Mouse (Mus musculus): Measurements from ENCODE around the gene 6330409D20Rik. TPM values are rescaled to one million over a fixed set of nuclear protein-coding genes. Genes with fewer than 3 reads are reported as not detected.

Gene 6330409D20Rik
- polyA plus RNA-seq, 1 experiment, result not detected

DNA sequence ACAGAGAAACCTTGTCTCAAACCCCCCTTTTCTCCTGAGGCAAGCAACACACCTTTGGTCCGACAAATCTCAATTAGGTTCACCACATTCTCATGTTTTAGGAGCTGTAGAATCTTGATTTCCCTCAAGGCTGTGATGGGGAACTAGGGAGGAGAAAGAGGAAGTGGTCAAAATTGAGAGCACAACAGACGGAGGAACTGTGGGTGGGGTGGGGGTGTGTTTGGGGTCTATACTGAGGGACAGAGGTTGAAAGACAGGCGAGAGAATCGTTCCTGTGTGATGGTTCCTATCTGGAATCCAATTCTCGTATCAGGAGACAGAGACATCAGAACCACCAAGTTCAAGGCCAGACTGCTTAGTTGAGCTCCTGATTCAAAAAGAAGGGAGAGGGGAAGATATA lies 30.4 kb downstream of the 6330409D20Rik start:
- Histone ChIP-seq H3K4me1 (ENCODE audit: control insufficient read depth, insufficient read depth, insufficient read length, low read length) (peaks cover 16% of the 10 kb centered on the region; the same call in 1 of the 2 replicates), H3K36me3 (ENCODE audit: control insufficient read depth, insufficient read depth, low read length) (peaks cover 47% of the 10 kb centered on the region), H3K4me3 (ENCODE audit: low read depth, low read length) (no peak overlapping the region), H3K27ac (ENCODE audit: insufficient read depth, low read depth, low read length) (no peak overlapping the region), H3K27me3 (ENCODE audit: control insufficient read depth, insufficient read depth, low read length) (no peaks in the 10 kb centered on the region)
- TF ChIP-seq POLR2A (IDR thresholded peaks at IDR 0.05; ENCODE audit: low read depth, low read length) (no peak), CTCF (IDR thresholded peaks at IDR 0.05; ENCODE audit: extremely low read depth, insufficient read length, insufficient replicate concordance, low read depth, low read length) (no peak)
- WGBS, result 77% methylated on average over 5 of the region's 5 CpGs

DNA sequence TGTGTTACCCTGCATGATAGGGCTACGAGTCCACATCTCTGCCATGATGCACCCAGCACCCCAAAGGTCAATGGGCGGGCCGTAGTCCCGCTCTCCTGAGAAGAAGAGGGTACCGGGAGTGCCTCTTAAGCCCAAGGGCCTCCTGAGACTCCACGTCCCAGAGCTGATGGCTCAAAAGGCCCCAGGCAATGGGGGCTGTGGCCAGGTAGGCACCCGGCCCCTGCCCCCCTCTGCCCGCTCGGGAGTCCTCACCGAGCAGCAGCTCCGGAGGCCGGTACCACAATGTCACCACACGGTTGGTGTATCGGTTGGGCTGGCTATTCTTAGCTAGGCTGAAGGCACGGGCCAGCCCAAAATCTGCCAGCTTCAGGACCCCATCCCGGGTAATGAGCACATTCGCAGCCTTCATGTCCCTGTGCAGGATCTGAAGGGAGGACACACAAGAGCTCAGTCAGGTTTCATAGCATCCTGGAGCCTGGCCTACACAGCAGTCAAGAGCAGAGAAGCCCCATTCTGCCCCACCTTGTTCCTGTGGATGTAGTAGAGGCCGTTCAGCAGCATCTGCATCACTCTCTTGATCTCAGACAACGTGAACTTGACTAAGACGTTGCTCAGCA lies 31.2 kb downstream of the 6330409D20Rik start:
- Histone ChIP-seq H3K36me3 (ENCODE audit: control insufficient read depth, insufficient read depth, low read length) (peaks cover 54% of the 10 kb centered on the region), H3K27ac (ENCODE audit: insufficient read depth, low read depth, low read length) (no peak overlapping the region), H3K4me1 (ENCODE audit: control insufficient read depth, insufficient read depth, insufficient read length, low read length) (peaks cover 13% of the 10 kb centered on the region; the same call in 1 of the 2 replicates), H3K27me3 (ENCODE audit: control insufficient read depth, insufficient read depth, low read length) (no peaks in the 10 kb centered on the region), H3K4me3 (ENCODE audit: low read depth, low read length) (no peak overlapping the region)
- 88% methylated on average over 20 of the region's 20 CpGs for WGBS
- TF ChIP-seq CTCF (IDR thresholded peaks at IDR 0.05; ENCODE audit: extremely low read depth, insufficient read length, insufficient replicate concordance, low read depth, low read length) (no peak), POLR2A (IDR thresholded peaks at IDR 0.05; ENCODE audit: low read depth, low read length) (no peak)

DNA sequence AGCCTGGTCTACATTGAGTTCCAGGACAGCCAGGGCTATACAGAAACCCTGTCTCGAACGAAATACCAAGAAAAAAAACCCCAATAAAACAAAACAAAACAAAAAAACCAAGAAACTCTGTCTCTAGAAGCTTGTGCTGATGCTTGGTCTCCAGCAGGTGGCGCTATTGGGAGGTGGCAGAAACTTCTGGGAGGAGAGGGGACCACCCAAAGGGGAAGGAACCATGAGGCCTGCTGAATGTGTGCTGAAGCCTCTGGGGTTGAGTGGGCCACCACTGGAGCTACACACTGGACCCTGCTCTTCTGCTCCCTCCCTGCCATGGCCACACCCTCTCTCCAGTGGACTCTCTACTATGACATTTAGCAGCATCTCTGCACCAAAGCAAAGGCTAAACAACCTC lies 32.2 kb downstream of the 6330409D20Rik start:
- H3K27ac ChIP-seq (ENCODE audit: insufficient read depth, low read depth, low read length), result no peak overlapping the region
- TF ChIP-seq POLR2A (IDR thresholded peaks at IDR 0.05; ENCODE audit: low read depth, low read length), result no peak
- TF ChIP-seq CTCF (IDR thresholded peaks at IDR 0.05; ENCODE audit: extremely low read depth, insufficient read length, insufficient replicate concordance, low read depth, low read length), result peak; percentile 91
- H3K36me3 ChIP-seq (ENCODE audit: control insufficient read depth, insufficient read depth, low read length), result peaks cover 55% of the 10 kb centered on the region
- no peak overlapping the region for H3K4me3 ChIP-seq (ENCODE audit: low read depth, low read length)
- H3K4me1 ChIP-seq (ENCODE audit: control insufficient read depth, insufficient read depth, insufficient read length, low read length), result peaks cover 11% of the 10 kb centered on the region; the same call in 1 of the 2 replicates
- H3K27me3 ChIP-seq (ENCODE audit: control insufficient read depth, insufficient read depth, low read length), result no peaks in the 10 kb centered on the region
- WGBS, result 22% methylated on average over 3 of the region's 3 CpGs

DNA sequence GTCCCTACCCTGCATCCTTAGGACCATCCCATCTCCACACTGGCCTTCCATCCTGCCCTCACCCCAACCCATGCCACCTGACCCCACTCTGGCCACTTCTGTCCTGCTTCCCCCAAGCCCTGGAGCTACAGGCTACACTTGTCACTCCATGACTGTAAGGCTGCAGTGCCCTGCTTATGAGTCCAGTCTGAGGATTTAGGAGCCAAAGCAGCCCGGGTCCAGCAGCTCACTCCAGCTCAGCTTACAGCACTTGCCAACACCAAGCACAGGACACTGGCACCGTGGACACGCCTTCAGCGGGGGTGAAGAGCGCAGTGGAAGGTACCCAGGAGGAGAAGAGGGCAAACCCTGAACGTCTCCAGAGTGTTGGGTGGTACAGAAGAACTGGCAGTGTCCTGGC lies 33.8 kb downstream of the 6330409D20Rik start:
- Histone ChIP-seq H3K36me3 (ENCODE audit: control insufficient read depth, insufficient read depth, low read length) (peaks cover 55% of the 10 kb centered on the region), H3K27me3 (ENCODE audit: control insufficient read depth, insufficient read depth, low read length) (no peaks in the 10 kb centered on the region), H3K4me1 (ENCODE audit: control insufficient read depth, insufficient read depth, insufficient read length, low read length) (peaks cover 15% of the 10 kb centered on the region; the same call in 1 of the 2 replicates), H3K27ac (ENCODE audit: insufficient read depth, low read depth, low read length) (no peak overlapping the region), H3K4me3 (ENCODE audit: low read depth, low read length) (no peak overlapping the region)
- 86% methylated on average over 6 of the region's 6 CpGs for WGBS
- TF ChIP-seq POLR2A (IDR thresholded peaks at IDR 0.05; ENCODE audit: low read depth, low read length), result no peak
- no peak for TF ChIP-seq CTCF (IDR thresholded peaks at IDR 0.05; ENCODE audit: extremely low read depth, insufficient read length, insufficient replicate concordance, low read depth, low read length)

DNA sequence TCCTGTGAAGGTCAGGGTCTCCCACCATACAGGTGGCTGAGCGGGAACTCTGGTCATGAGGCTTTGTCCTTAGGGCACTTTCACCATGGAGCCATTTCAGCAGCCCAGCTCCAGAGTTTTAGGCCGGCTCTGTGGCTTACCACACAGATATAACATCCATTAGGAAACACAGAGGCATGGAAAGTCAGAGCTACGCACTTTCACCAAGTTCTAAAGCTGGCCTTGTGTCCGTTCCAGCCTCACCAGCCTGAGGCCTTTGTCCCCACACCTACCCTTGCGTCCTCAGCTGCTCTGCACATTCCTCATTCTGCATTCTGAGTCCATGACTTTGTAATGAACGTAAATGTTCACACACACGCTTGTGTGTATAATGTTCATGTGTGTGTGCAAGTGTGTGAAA lies 35.8 kb downstream of the 6330409D20Rik start:
- H3K27ac ChIP-seq (ENCODE audit: insufficient read depth, low read depth, low read length), result no peak overlapping the region
- WGBS, result 91% methylated on average over 7 of the region's 7 CpGs
- TF ChIP-seq CTCF (IDR thresholded peaks at IDR 0.05; ENCODE audit: extremely low read depth, insufficient read length, insufficient replicate concordance, low read depth, low read length) (no peak), POLR2A (IDR thresholded peaks at IDR 0.05; ENCODE audit: low read depth, low read length) (no peak)
- H3K4me3 ChIP-seq (ENCODE audit: low read depth, low read length), result no peak overlapping the region
- peaks cover 46% of the 10 kb centered on the region for H3K36me3 ChIP-seq (ENCODE audit: control insufficient read depth, insufficient read depth, low read length)
- H3K4me1 ChIP-seq (ENCODE audit: control insufficient read depth, insufficient read depth, insufficient read length, low read length), result peaks cover 15% of the 10 kb centered on the region; the same call in 1 of the 2 replicates
- no peaks in the 10 kb centered on the region for H3K27me3 ChIP-seq (ENCODE audit: control insufficient read depth, insufficient read depth, low read length)

DNA sequence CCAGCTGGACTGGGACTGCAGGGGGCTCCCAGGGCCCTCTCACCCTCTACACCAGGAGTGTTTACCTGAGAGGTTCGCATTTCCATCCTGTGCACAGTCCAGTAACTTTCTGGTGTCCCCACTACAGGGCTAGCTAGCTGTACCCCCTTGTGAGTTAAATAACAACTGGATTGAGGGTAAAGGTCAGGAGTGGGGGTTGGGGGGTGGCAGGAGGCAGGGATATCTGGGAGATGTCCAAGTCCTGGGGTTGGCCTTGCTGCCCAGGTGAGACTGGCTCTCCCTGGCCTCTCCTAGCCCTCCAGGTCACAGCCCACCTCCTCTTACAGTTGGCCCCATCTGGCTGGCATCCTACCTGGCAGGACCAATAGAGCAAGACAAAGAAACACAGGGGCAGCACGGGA lies 36.8 kb downstream of the 6330409D20Rik start, which contains the start of gene Fpgs:
Gene Fpgs, minus strand, starts transcription at position 125 of the 401 bp plus-strand sequence.
- Histone ChIP-seq H3K36me3 (ENCODE audit: control insufficient read depth, insufficient read depth, low read length) (peaks cover 38% of the 10 kb centered on the region), H3K4me1 (ENCODE audit: control insufficient read depth, insufficient read depth, insufficient read length, low read length) (peaks cover 15% of the 10 kb centered on the region; the same call in 1 of the 2 replicates), H3K4me3 (ENCODE audit: low read depth, low read length) (no peak within 1 kb of the TSS), H3K27ac (ENCODE audit: insufficient read depth, low read depth, low read length) (peak within 1 kb of the TSS; percentile 4; the same call in 1 of the 2 replicates), H3K27me3 (ENCODE audit: control insufficient read depth, insufficient read depth, low read length) (no peaks in the 10 kb centered on the region)
- TF ChIP-seq CTCF (IDR thresholded peaks at IDR 0.05; ENCODE audit: extremely low read depth, insufficient read length, insufficient replicate concordance, low read depth, low read length) (no peak), POLR2A (IDR thresholded peaks at IDR 0.05; ENCODE audit: low read depth, low read length) (no peak)
- 30% methylated on average over 2 of the region's 2 CpGs for WGBS

DNA sequence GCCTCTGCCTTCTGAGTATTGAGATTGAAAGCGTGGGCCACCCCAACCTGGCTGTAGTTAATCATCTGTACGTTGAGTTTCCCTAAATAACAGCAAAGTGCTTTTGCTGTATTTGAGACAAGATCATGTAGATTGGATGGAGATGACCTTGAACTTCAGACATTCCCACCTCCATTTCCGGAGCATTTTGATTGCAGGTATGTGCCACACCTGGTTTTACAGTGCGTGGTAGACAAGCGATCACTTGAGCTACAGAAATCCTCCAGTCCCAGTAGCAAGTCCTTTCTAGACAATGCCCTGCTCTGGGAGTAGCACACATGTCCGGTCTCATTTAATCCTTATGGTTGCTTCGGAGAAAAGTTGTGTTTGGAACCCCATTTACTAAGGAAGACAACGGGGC lies 37.8 kb downstream of the 6330409D20Rik start:
- H3K4me1 ChIP-seq (ENCODE audit: control insufficient read depth, insufficient read depth, insufficient read length, low read length), result peaks cover 15% of the 10 kb centered on the region; the same call in 1 of the 2 replicates
- H3K4me3 ChIP-seq (ENCODE audit: low read depth, low read length), result no peak overlapping the region
- H3K27me3 ChIP-seq (ENCODE audit: control insufficient read depth, insufficient read depth, low read length), result no peaks in the 10 kb centered on the region
- H3K27ac ChIP-seq (ENCODE audit: insufficient read depth, low read depth, low read length), result 0 out of 2 replicates have a peak overlapping the region, but pooled peaks have one; percentile 4
- peaks cover 29% of the 10 kb centered on the region for H3K36me3 ChIP-seq (ENCODE audit: control insufficient read depth, insufficient read depth, low read length)
- TF ChIP-seq POLR2A (IDR thresholded peaks at IDR 0.05; ENCODE audit: low read depth, low read length), result no peak
- no peak for TF ChIP-seq CTCF (IDR thresholded peaks at IDR 0.05; ENCODE audit: extremely low read depth, insufficient read length, insufficient replicate concordance, low read depth, low read length)
- 50% methylated on average over 8 of the region's 8 CpGs for WGBS
